Mouse (Mus musculus): Measurements from ENCODE around the gene Raf1. TPM values are rescaled to one million over a fixed set of nuclear protein-coding genes. Genes with fewer than 3 reads are reported as not detected.
A peak's percentile ranks its signal among the peaks of the same experiment; 100 is the strongest.
"Not testable (repeated sequence)": the region's sequence is repeated elsewhere in the genome, so short reads cannot be mapped to it uniquely, and the experiment has no call there.

Raf1 gene
- polyA plus RNA-seq, 1 experiment from 2014 or later, result 85.7 TPM

- Histone ChIP-seq H3K4me2 (peak overlapping the region; percentile 37), H3K4me3 (no peak overlapping the region), H3K36me3 (peaks cover 9% of the 10 kb centered on the region), H3K9me3 (no peaks in the 10 kb centered on the region), H3K4me1 (peaks cover 57% of the 10 kb centered on the region), H3K27ac (replicated peaks) (peak overlapping the region; percentile 79), H3K9ac (peak overlapping the region; percentile 59; the same call in 1 of the 2 replicates), H3K27me3 (replicated peaks) (no peaks in the 10 kb centered on the region)
- 36% methylated on average over 5 of the region's 5 CpGs for WGBS
- no peak for ATAC-seq (ENCODE audit: extremely low read depth, insufficient number of reproducible peaks, low FRiP score, low TSS enrichment)
Measured at GRCm38 (mm10) chr6:115650476-115651427, 25.7 kb downstream of the Raf1 start.

- Histone ChIP-seq H3K9me3 (no peaks in the 10 kb centered on the region), H3K4me1 (peaks cover 59% of the 10 kb centered on the region), H3K4me2 (peak overlapping the region; percentile 26; the same call in 1 of the 2 replicates), H3K36me3 (peaks cover 7% of the 10 kb centered on the region), H3K27ac (replicated peaks) (peak overlapping the region; percentile 57), H3K27me3 (replicated peaks) (no peaks in the 10 kb centered on the region), H3K4me3 (no peak overlapping the region), H3K9ac (peak overlapping the region; percentile 50)
- WGBS, result 46% methylated on average over 1 of the region's 1 CpGs
- ATAC-seq (ENCODE audit: extremely low read depth, insufficient number of reproducible peaks, low FRiP score, low TSS enrichment), result no peak
Measured at GRCm38 (mm10) chr6:115649792-115650365, 26.6 kb downstream of the Raf1 start.

- H3K27ac ChIP-seq (replicated peaks), result no peak overlapping the region
- no peak overlapping the region for H3K4me3 ChIP-seq
- no peak overlapping the region for H3K9ac ChIP-seq
- H3K4me2 ChIP-seq, result no peak overlapping the region
- WGBS, result 83% methylated on average over 1 of the region's 1 CpGs
- no peaks in the 10 kb centered on the region for H3K9me3 ChIP-seq
- H3K36me3 ChIP-seq, result peaks cover 43% of the 10 kb centered on the region
- H3K27me3 ChIP-seq (replicated peaks), result no peaks in the 10 kb centered on the region
- peaks cover 12% of the 10 kb centered on the region; the same call in 1 of the 2 replicates for H3K4me1 ChIP-seq
- no peak for ATAC-seq (ENCODE audit: extremely low read depth, insufficient number of reproducible peaks, low FRiP score, low TSS enrichment)
Measured at GRCm38 (mm10) chr6:115643315-115643714, 33.1 kb downstream of the Raf1 start.

- H3K4me1 ChIP-seq; H3K9ac ChIP-seq; H3K4me2 ChIP-seq; H3K27ac ChIP-seq (replicated peaks); H3K4me3 ChIP-seq; H3K27me3 ChIP-seq (replicated peaks); H3K9me3 ChIP-seq; ATAC-seq (ENCODE audit: extremely low read depth, insufficient number of reproducible peaks, low FRiP score, low TSS enrichment): not testable (repeated sequence)
- H3K36me3 ChIP-seq, result peaks cover 78% of the 10 kb centered on the region
- 92% methylated on average over 7 of the region's 7 CpGs for WGBS
Measured at GRCm38 (mm10) chr6:115638188-115638587, 38.2 kb downstream of the Raf1 start.

- no peaks in the 10 kb centered on the region for H3K27me3 ChIP-seq (replicated peaks)
- WGBS, result 84% methylated on average over 2 of the region's 2 CpGs
- H3K9me3 ChIP-seq, result no peaks in the 10 kb centered on the region
- no peak overlapping the region for H3K4me2 ChIP-seq
- no peaks in the 10 kb centered on the region for H3K4me1 ChIP-seq
- H3K9ac ChIP-seq, result no peak overlapping the region
- H3K36me3 ChIP-seq, result peaks cover 93% of the 10 kb centered on the region
- no peak overlapping the region for H3K4me3 ChIP-seq
- no peak for ATAC-seq (ENCODE audit: extremely low read depth, insufficient number of reproducible peaks, low FRiP score, low TSS enrichment)
- no peak overlapping the region for H3K27ac ChIP-seq (replicated peaks)
Measured at GRCm38 (mm10) chr6:115634015-115634414, 42.4 kb downstream of the Raf1 start.

GRCm38 (mm10) chr6:115631056-115631795 lies 45.2 kb downstream of the Raf1 start:
- peaks cover 96% of the 10 kb centered on the region for H3K36me3 ChIP-seq
- no peaks in the 10 kb centered on the region for H3K27me3 ChIP-seq (replicated peaks)
- WGBS, result 78% methylated on average over 3 of the region's 3 CpGs
- H3K4me2 ChIP-seq, result no peak overlapping the region
- H3K9ac ChIP-seq, result no peak overlapping the region
- no peaks in the 10 kb centered on the region for H3K9me3 ChIP-seq
- no peak overlapping the region for H3K4me3 ChIP-seq
- no peak for ATAC-seq (ENCODE audit: extremely low read depth, insufficient number of reproducible peaks, low FRiP score, low TSS enrichment)
- H3K4me1 ChIP-seq, result no peaks in the 10 kb centered on the region
- no peak overlapping the region for H3K27ac ChIP-seq (replicated peaks)

GRCm38 (mm10) chr6:115626121-115626520 lies 50.3 kb downstream of the Raf1 start:
- 90% methylated on average over 5 of the region's 5 CpGs for WGBS
- H3K36me3 ChIP-seq, result peaks cover 97% of the 10 kb centered on the region
- no peaks in the 10 kb centered on the region for H3K27me3 ChIP-seq (replicated peaks)
- no peak overlapping the region for H3K4me3 ChIP-seq
- H3K27ac ChIP-seq (replicated peaks), result no peak overlapping the region
- ATAC-seq (ENCODE audit: extremely low read depth, insufficient number of reproducible peaks, low FRiP score, low TSS enrichment), result no peak
- H3K4me2 ChIP-seq, result no peak overlapping the region
- no peaks in the 10 kb centered on the region for H3K9me3 ChIP-seq
- no peaks in the 10 kb centered on the region for H3K4me1 ChIP-seq
- H3K9ac ChIP-seq, result no peak overlapping the region

- ATAC-seq (ENCODE audit: extremely low read depth, insufficient number of reproducible peaks, low FRiP score, low TSS enrichment), result no peak
- Histone ChIP-seq H3K4me1 (no peaks in the 10 kb centered on the region), H3K4me2 (no peak overlapping the region), H3K9ac (no peak overlapping the region), H3K27ac (replicated peaks) (no peak overlapping the region), H3K27me3 (replicated peaks) (no peaks in the 10 kb centered on the region), H3K4me3 (no peak overlapping the region), H3K9me3 (no peaks in the 10 kb centered on the region), H3K36me3 (peaks cover 100% of the 10 kb centered on the region)
- WGBS, result 89% methylated on average over 1 of the region's 1 CpGs
Measured at GRCm38 (mm10) chr6:115620942-115621341, 55.5 kb downstream of the Raf1 start.

- no peak for ATAC-seq (ENCODE audit: extremely low read depth, insufficient number of reproducible peaks, low FRiP score, low TSS enrichment)
Measured at GRCm38 (mm10) chr6:115619818-115620217, 56.6 kb downstream of the Raf1 start.

GRCm38 (mm10) chr6:115615983-115616382 lies 60.5 kb downstream of the Raf1 start:
- WGBS, result 81% methylated on average over 3 of the region's 3 CpGs
- Histone ChIP-seq H3K36me3 (peaks cover 99% of the 10 kb centered on the region), H3K4me2 (no peak overlapping the region), H3K9ac (no peak overlapping the region), H3K27ac (replicated peaks) (no peak overlapping the region), H3K4me1 (no peaks in the 10 kb centered on the region), H3K9me3 (no peaks in the 10 kb centered on the region), H3K27me3 (replicated peaks) (no peaks in the 10 kb centered on the region), H3K4me3 (no peak overlapping the region)
- no peak for ATAC-seq (ENCODE audit: extremely low read depth, insufficient number of reproducible peaks, low FRiP score, low TSS enrichment)

More at GRCm38 (mm10) chr6:115619818-115620217, 56.6 kb downstream of the Raf1 start:
- no peaks in the 10 kb centered on the region for H3K9me3 ChIP-seq
- H3K9ac ChIP-seq, result no peak overlapping the region
- H3K27me3 ChIP-seq (replicated peaks), result no peaks in the 10 kb centered on the region
- no peaks in the 10 kb centered on the region for H3K4me1 ChIP-seq
- 84% methylated on average over 10 of the region's 10 CpGs for WGBS
- no peak overlapping the region for H3K4me2 ChIP-seq
- peaks cover 100% of the 10 kb centered on the region for H3K36me3 ChIP-seq
- no peak overlapping the region for H3K4me3 ChIP-seq
- no peak overlapping the region for H3K27ac ChIP-seq (replicated peaks)

GRCm38 (mm10) chr6:115613793-115614192 lies 62.6 kb downstream of the Raf1 start:
- no peak for ATAC-seq (ENCODE audit: extremely low read depth, insufficient number of reproducible peaks, low FRiP score, low TSS enrichment)
- Histone ChIP-seq H3K4me2 (no peak overlapping the region), H3K9ac (no peak overlapping the region), H3K27ac (replicated peaks) (no peak overlapping the region), H3K36me3 (peaks cover 98% of the 10 kb centered on the region), H3K27me3 (replicated peaks) (no peaks in the 10 kb centered on the region), H3K9me3 (no peaks in the 10 kb centered on the region), H3K4me1 (no peaks in the 10 kb centered on the region), H3K4me3 (no peak overlapping the region)

All from heart, embryonic 13.5 days (tissue).